Mouse (Mus musculus) cerebellum, adult 2 months (tissue): ENCODE results near the gene Wnt3a. TPM values are rescaled to one million over a fixed set of nuclear protein-coding genes. Genes with fewer than 3 reads are reported as not detected.

ENCODE experiments used
- DNase-seq, 2 experiments: peaks; one replicate each; pipeline ENCODE4 v3.0.0; 2021
- H3K27ac ChIP-seq: fragments of 200-500 bp; 2 replicates; pipeline ENCODE4 v1.5.1; 2012; ENCODE audit warnings: low read length, control low read depth, inconsistent platforms; ENCODE audit not compliant: insufficient read depth
- H3K27me3 ChIP-seq: fragments of 200-500 bp; 2 replicates; pipeline ENCODE4 v1.6.1; 2012; ENCODE audit warnings: inconsistent platforms, mild to moderate bottlenecking, low read length, moderate library complexity; ENCODE audit not compliant: control insufficient read depth, insufficient read depth
- H3K4me1 ChIP-seq: fragments of 200-500 bp; 2 replicates; pipeline ENCODE4 v1.6.1; 2011; ENCODE audit warnings: low read length; ENCODE audit not compliant: control insufficient read depth, insufficient read depth
- H3K4me3 ChIP-seq: fragments of 200-500 bp; replicated peaks from 2 replicates; pipeline ENCODE3; 2011; ENCODE audit warnings: mild to moderate bottlenecking, low read depth, low read length, control low read depth; ENCODE audit not compliant: insufficient read depth
- CTCF ChIP-seq: fragments of 200-500 bp; IDR thresholded peaks from 2 replicates; pipeline ENCODE4 v1.5.1; 2011; ENCODE audit warnings: low read depth, mild to moderate bottlenecking, control low read depth, low read length, moderate library complexity, borderline replicate concordance; ENCODE audit not compliant: insufficient read depth
- POLR2A ChIP-seq: fragments of 200-500 bp; IDR thresholded peaks from 2 replicates; pipeline ENCODE4 v1.6.1; 2011; ENCODE audit warnings: low read length, control low read depth, borderline replicate concordance; ENCODE audit not compliant: insufficient read depth
- WGBS: fragments of 180-500 bp; shearing (Covaris S2); methylation state at CpG from one replicate; pipeline ENCODE4 v1.1.7; 2018; 5-methylcytosine and 5-hydroxymethylcytosine counted together
- polyA plus RNA-seq: library from polyadenylated mRNA; depleted of rRNA; stranded (reverse); fragments of >200 nt; gene quantifications from 2 replicates; pipeline ENCODE4 v1.2.3, GENCODE M21; 2012

The Wnt3a gene
- polyA plus RNA-seq, 1 experiment: not detected

DNA sequence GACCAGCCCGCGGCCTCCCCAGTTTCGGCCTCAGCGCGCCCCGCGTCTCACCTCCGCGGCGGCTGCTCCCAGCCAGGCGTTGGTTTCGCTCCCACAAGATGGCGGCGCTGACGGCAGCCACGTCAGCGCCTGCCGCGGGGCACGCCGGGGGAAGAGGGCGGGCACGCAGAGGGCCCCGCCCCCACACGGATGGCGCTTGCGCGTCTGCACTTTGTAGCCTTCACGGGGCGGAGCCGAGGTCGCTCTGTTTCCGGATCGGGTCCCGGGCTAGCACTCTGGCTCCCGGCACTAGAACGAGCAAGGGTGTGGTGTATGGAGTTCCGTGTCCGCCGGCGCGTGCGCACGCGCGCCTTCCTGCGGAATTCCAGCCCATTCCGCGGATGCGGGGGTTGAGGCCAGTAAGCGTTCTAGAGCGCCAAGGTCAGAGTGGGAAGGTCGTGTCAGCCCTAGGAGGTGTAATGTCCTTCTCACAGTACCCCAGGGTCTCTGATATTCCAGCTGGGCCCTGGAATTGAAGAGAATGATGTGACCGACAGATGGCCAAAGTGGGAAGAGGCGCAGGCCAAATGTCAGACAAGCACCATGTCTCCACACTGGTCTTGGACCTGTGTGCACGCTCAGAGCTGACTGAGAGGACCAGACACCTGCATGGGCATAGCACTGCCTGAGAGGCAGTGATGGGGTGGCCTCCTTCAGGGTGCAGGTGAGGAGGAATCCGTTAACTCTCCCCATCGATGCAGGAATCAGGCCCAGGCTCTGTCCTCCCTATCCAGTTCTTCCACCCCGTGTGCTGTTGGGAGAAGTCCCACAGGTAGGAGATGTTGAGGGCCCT is 62.2 kb downstream of the Wnt3a start, which contains the start of gene Arf1:
Arf1 (minus strand) TSS at position 149 of the 832 bp plus-strand sequence.
- Histone ChIP-seq H3K4me3 (peak within 1 kb of the TSS; percentile 75), H3K27ac (peak within 1 kb of the TSS; percentile 88), H3K27me3 (no peaks in the 10 kb centered on the region), H3K4me1 (peaks cover 11% of the 10 kb centered on the region)
- WGBS: 5% methylated on average over 59 of the region's 59 CpGs
- peak; percentile 97 for DNase-seq
- TF ChIP-seq CTCF (no peak), POLR2A (peak; percentile 87)

DNA sequence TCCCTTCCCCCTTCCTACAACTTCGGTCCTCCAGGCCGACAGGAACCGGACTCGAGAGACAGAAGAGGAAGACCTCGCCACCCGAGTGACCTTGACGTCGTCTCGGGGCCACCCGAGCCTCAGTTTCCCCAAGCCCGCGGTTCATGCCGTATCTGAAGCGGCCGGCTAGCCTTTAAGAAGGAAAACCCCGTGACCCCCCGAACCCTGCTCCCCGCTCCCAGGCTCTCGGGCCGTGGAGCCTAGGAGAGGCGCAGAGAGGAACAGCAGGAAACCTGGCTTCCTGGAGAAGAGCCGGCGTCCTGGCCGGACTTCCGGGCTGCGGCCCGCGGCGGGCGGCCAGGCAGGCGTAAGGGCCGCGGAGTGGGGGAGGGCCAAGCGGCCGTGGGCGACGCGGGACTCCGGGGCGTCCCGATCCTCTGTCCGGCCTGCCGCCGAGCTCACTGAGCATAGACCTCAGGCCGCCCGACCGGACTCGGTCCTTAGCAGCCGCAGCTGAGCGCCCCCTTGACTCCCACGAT is 62.9 kb downstream of the Wnt3a start:
- Histone ChIP-seq H3K27me3 (no peaks in the 10 kb centered on the region), H3K4me3 (peak overlapping the region; percentile 75), H3K4me1 (peaks cover 13% of the 10 kb centered on the region), H3K27ac (peak overlapping the region; percentile 88)
- no peak for DNase-seq
- WGBS: under 1% methylated on average over 51 of the region's 51 CpGs
- TF ChIP-seq CTCF (no peak), POLR2A (no peak)

DNA sequence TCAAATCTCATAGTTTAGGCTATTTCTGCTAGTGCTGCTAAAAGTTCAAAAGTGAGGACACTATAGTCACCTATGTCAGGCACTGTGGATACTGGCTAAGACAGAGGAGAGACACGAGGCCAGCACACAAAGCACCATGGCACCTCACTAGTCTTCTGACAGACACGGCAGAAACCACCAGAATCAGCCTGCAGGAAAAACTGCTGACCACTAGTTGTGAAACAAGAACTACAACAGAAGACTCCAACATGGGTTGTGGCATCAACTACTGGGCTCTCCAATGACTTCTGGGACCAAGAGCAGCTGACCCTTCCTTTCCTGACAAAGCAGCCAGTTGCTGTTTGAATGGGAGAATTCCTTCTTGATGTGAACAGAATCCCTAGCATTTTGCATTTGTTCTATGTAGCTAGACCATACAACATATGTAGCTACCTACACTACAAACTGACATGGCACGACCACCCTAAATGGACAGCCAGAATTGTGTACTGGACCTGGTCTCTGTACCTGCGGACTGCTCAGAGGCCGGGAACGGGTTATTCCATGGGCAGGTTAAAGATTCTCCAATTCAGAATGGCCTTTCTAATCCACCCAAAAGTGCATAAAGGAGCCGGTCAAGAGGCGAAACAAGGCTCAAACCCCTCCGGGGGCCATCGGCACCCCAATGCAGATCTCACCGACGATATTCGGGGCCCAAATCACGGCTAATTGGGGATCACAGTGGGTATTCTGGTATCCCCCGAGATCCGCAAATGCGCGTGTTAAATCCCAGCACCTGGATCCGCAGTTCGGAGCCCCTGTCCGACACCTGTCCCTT is 63.6 kb downstream of the Wnt3a start:
- DNase-seq: no peak
- H3K27ac ChIP-seq: peak overlapping the region; percentile 88
- H3K4me1 ChIP-seq: peaks cover 13% of the 10 kb centered on the region
- 1% methylated on average over 21 of the region's 21 CpGs for WGBS
- H3K27me3 ChIP-seq: no peaks in the 10 kb centered on the region
- peak overlapping the region; percentile 75 for H3K4me3 ChIP-seq
- no peak for TF ChIP-seq CTCF
- TF ChIP-seq POLR2A: no peak

DNA sequence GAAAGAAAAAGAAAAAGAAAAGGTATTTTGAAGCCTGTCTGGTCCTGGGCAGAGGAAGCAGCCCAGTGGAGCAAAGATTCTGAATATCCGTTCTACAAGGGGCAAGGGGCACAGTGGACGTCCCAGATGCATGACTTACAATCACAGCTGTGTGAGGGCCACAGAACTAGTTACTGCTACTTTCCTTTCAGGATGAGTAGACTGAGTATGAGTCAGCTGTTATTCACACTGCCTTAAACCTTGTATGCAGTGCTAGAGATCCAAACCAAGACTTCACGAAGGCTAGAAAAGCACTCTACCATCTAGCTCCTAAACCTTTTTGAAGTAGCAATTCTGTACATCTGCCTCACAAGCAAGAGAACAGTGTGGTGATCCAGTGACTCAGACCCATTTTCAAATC is 64.3 kb downstream of the Wnt3a start:
- 38% methylated on average over 3 of the region's 3 CpGs for WGBS
- TF ChIP-seq CTCF (no peak), POLR2A (no peak)
- Histone ChIP-seq H3K27me3 (no peaks in the 10 kb centered on the region), H3K4me3 (peak overlapping the region; percentile 75), H3K4me1 (peaks cover 13% of the 10 kb centered on the region), H3K27ac (no peak overlapping the region)
- no peak for DNase-seq

DNA sequence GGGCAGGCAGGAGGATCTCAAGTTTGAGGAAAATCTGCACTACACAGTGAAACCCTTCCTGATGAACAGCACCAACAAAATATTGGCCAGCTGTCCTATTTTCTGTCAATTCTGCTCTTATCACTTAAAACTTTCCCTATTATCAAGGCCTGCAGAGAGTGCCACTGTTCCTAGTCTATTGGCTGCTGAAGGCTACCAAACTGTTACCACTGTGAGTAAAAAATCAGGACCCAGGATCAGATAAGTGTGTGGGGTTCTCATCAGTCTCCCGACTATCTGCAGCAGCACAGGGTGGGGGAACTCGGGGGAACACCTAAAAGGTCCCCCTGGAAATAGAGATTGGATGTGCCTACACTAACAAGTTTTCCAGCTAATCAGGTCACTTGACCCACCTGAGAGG is 65.4 kb downstream of the Wnt3a start:
- no peak for DNase-seq
- H3K4me1 ChIP-seq: peaks cover 13% of the 10 kb centered on the region
- H3K4me3 ChIP-seq: no peak overlapping the region
- no peak overlapping the region for H3K27ac ChIP-seq
- WGBS: 44% methylated on average over 2 of the region's 2 CpGs
- H3K27me3 ChIP-seq: no peaks in the 10 kb centered on the region
- no peak for TF ChIP-seq POLR2A
- no peak for TF ChIP-seq CTCF

DNA sequence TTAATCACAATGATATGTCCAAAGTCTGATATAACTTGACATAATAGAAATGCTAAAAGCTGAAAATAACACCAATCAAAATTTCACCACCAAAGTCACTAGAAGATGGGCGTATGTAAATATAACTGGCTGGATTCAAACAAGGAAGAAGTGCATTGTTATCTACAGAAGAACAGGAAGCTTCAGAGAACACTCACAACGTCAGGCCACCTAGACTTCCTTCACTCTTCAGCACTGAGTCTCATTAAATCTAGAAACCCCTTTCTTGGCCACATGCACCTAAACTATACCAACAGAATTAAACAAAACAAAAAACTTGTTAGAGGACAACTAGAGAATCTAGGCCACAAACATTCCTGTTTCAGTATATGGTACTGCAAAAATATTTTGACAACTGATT is 66.1 kb downstream of the Wnt3a start:
- WGBS: 43% methylated on average over 2 of the region's 2 CpGs
- Histone ChIP-seq H3K27me3 (no peaks in the 10 kb centered on the region), H3K4me1 (peaks cover 13% of the 10 kb centered on the region), H3K4me3 (no peak overlapping the region), H3K27ac (no peak overlapping the region)
- DNase-seq: no peak
- TF ChIP-seq POLR2A: no peak
- TF ChIP-seq CTCF: no peak

DNA sequence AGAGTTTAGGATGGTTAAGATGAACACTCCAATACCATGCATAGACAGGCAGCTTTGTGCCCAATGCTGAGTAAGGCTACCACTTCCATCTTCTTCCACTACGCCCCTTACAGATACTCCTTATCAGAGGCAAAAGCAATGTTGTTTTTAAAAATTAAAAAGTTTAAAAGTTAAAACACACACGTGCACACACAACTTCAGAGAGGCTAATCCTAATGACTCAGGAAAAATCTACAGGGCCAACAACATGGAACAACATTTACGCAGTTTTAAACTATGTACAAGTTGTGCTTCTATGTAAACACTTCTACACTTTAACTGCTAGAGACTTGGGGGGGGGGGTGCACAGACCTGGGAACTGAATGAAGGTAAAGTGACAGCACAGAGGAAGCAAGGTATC is 66.5 kb downstream of the Wnt3a start:
- Histone ChIP-seq H3K4me3 (no peak overlapping the region), H3K4me1 (peaks cover 13% of the 10 kb centered on the region), H3K27me3 (no peaks in the 10 kb centered on the region), H3K27ac (no peak overlapping the region)
- WGBS: 93% methylated on average over 3 of the region's 3 CpGs
- no peak for DNase-seq
- TF ChIP-seq POLR2A (no peak), CTCF (no peak)
